Mouse (Mus musculus) right cerebral cortex, postnatal 25 days (tissue): ENCODE results near the gene Tepsin.

Source experiments
- DNase-seq: peaks from one replicate; pipeline ENCODE4 v3.0.0; 2022

Gene Tepsin

DNA sequence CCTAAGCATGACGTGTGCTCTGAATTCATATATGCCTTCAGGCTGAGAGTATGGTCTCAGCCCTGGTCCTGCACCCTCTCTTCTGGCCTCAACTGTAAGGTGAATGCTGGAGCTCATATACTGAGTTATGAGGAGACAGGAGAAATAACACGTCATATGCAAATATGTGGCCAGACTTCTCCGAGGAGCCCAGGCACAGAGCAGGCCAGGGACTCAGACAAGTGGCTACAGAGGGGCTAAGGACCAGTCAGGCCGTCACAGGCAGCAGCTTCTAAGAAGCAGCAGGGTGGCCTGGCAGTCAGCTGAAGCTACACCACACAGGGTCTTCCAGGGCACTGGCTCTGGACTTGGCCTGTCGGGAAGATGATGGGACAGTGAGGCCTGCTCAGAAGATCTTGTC lies 35.2 kb downstream of the Tepsin start:
- DNase-seq, result no peak

DNA sequence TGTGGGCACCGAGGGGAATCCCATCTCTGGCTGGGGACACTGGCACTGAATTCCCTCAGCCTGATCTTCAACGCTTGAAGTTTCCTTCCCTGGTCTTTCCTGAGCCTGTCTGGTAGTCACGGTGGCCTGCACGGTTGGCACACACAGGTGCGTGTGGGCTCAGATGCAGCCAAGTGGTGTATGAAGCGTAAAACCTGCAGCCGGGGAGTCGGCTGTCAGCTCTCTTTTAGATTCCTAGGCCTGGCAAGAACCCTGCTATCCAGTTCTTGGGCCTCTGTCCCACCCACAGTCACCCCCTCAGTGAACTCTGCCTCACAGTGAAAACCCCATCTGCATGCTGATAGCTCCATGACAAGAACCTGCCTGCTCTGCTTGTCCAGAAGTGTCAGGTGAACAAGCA lies 37.9 kb downstream of the Tepsin start:
- no peak for DNase-seq

DNA sequence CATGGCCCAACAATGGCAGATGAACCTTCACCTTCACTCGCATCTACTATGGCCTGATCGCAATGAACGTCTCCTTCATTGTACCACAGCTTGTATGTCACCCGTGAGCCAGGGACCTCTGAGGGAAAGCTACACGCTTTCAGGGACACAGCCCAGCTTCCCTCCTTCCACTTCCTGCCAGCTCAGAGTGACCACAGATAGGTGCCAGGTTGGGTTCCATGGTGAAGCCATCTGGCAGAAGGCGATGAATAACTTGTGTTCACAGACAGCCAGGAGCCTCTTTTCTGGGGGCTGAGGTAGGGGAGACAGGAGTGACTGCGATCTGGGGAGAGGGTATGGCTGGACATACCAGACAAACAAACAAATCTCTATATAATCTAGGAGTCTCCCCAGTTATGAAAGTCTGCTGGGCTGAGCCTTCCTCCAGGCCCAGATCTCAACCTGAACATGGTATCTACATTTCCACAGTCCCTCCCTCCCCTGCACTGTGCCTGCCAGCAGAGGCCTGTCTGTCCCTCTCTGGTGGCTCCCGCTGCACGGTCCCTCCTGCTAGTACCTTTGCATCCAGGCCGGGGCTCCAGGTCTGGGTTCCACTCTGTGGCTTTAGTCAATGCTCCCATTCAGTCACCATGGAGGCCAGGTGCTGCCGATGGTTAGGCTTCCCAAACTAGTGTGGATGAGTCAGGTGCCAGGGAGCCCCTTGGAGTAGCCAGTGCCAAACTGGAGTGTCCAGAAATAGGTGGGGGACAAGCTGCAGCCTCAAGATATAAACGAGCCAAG lies 42.4 kb downstream of the Tepsin start:
- DNase-seq, result no peak

DNA sequence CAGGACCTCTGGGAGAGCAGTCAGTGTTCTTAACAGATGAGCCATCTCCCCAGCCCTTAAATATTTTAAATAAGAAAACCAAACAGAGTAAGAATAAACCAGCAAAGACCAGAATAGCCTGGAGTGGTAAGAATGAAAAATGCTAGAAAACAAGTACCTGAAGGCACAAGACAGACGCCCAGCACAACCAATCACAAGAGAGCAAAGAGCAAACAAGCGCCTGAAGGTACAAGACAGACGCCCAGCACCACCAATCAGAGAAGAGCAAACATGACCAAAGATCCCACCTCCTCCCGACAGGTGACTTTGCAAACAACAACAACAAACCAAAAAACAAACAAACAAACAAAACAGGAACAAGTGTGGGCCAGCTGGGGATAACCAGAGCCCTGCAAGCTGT lies 44.7 kb downstream of the Tepsin start:
- DNase-seq, result no peak

GRCm38 (mm10) chr11:120052274-120052673 lies 46.3 kb downstream of the Tepsin start:
- no peak for DNase-seq

- no peak for DNase-seq
Observed at GRCm38 (mm10) chr11:120051124-120051811, 47.3 kb downstream of the Tepsin start.

GRCm38 (mm10) chr11:120049067-120049466 lies 49.5 kb downstream of the Tepsin start:
- no peak for DNase-seq

GRCm38 (mm10) chr11:120048252-120048556 lies 50.3 kb downstream of the Tepsin start:
- DNase-seq, result peak; percentile 72

GRCm38 (mm10) chr11:120047531-120048251 lies 50.8 kb downstream of the Tepsin start:
- no peak for DNase-seq

- peak; percentile 56 for DNase-seq
Observed at GRCm38 (mm10) chr11:120046553-120047191, 51.9 kb downstream of the Tepsin start, which contains the start of gene Aatk. Gene Aatk, minus strand, starts transcription at chr11:120047167.

GRCm38 (mm10) chr11:120045839-120046552 lies 52.5 kb downstream of the Tepsin start:
- DNase-seq, result no peak

DNA sequence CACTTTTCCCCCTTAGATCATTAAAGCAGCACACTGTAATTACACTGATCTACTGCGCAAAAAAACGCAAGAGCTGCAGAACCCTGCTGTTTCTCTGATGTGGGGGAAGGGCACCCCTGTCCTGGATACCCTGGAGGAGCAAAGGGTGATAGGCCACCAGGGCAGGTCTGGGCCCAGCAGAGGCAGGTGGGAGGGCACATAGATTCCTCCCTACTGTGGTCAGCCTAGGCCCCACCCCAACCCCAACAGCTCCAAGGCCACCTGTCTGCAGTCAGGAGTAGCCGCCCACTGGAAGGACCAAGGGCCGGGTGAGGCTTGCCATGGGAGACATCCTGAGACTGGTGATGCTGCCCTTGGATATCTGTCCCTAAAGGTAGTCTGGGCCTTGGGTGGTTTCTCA lies 53.2 kb downstream of the Tepsin start:
- no peak for DNase-seq

- no peak for DNase-seq
Observed at GRCm38 (mm10) chr11:120042141-120042838, 56.2 kb downstream of the Tepsin start.

DNA sequence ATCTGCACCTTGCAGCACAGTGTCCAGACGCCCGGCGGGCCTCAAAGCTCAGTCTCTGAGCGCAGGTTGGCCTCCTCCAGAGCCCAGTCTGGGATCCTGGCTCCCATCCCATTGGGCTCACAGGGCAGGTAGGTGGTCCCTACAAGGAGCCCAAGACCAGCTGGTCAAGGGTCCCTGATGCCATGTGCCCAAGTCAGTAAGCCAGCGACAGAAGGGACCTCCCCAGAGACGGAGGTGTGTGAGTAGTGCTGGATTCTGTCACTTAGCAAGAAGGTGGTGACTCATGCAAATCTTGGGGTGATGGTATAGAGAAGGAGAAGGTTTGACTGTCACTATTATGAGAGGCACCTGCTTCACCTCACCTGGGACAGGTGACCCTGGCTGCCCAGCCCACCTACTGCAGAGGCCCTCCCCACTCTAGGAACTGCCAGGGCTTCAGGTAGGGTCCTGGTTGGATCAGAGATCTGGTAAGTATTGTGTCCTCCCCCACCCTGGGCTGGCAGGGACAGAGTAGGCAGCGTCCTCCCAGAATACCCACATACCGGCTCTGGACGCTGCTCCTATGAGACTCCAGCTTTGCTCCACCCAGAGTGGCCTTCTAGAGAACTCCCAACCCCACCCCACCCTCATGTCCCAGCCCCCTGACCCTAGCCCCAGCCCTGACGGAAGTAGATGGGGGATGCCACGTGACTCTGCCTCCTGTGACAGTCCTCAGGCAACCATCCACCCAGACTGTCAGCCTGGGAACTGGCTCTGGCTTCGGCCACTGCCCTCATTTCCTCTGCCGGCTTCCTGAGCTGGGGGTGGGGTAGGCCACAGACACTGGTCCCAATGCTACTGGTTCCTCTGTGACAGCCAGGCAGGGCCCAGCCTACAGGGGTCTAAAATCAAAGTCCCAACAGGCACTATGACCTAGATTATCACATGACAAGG lies 57.1 kb downstream of the Tepsin start:
- DNase-seq, result no peak
